Mouse (Mus musculus) kidney, embryonic 16.5 days (tissue): Measurements from ENCODE around the gene Ccdc85c. TPM values are rescaled to one million over a fixed set of nuclear protein-coding genes. Genes with fewer than 3 reads are reported as not detected.

ENCODE experiments used
- ATAC-seq: fragments of 200-750 bp; cut with Nextera tagmentation; 2 replicates; pipeline ENCODE4 v1.8.0; 2017; ENCODE audit warnings: moderate TSS enrichment; ENCODE audit not compliant: low FRiP score, low TSS enrichment
- H3K27ac ChIP-seq: fragments of 300-500 bp; sonication (generic); 2 replicates; pipeline ENCODE4 v1.5.1; 2014; ENCODE audit warnings: low read length
- H3K27me3 ChIP-seq: fragments of 300-500 bp; sonication (generic); 2 replicates; pipeline ENCODE4 v1.6.1; 2014; ENCODE audit warnings: low read length, control low read depth, mixed read lengths; ENCODE audit not compliant: insufficient read depth
- H3K36me3 ChIP-seq: fragments of 300-500 bp; sonication (generic); 2 replicates; pipeline ENCODE4 v1.6.1; 2014; ENCODE audit warnings: low read length, control low read depth, mixed read lengths; ENCODE audit not compliant: insufficient read depth
- H3K4me1 ChIP-seq: fragments of 300-500 bp; sonication (generic); 2 replicates; pipeline ENCODE4 v1.6.1; 2014; ENCODE audit warnings: low read length, control low read depth, mixed read lengths; ENCODE audit not compliant: insufficient read depth
- H3K4me2 ChIP-seq: fragments of 300-500 bp; sonication (generic); replicated peaks from 2 replicates; pipeline ENCODE4 v1.6.1; 2014; ENCODE audit warnings: low read depth, low read length
- H3K4me3 ChIP-seq: fragments of 300-500 bp; sonication (generic); 2 replicates; pipeline ENCODE4 v1.5.1; 2014; ENCODE audit warnings: mild to moderate bottlenecking, low read length
- H3K9ac ChIP-seq: fragments of 300-500 bp; sonication (generic); replicated peaks from 2 replicates; pipeline ENCODE4 v1.6.1; 2014; ENCODE audit warnings: low read length
- H3K9me3 ChIP-seq: fragments of 300-500 bp; sonication (generic); 2 replicates; pipeline ENCODE4 v1.6.1; 2016; ENCODE audit warnings: low read length, control low read depth
- WGBS: fragments of 180-500 bp; shearing (Covaris S2); extraction: QIAGEN DNeasy Blood & Tissue Kit; methylation state at CpG from one replicate; pipeline ENCODE4 v1.1.7; 2014; 5-methylcytosine and 5-hydroxymethylcytosine counted together
- polyA plus RNA-seq: library from polyadenylated mRNA; unstranded; fragments of >200 nt; fragmentation: Nextera tagmentation; extraction: Ambion mirVana; gene quantifications from 2 replicates; pipeline ENCODE4 v1.2.1, GENCODE M21; 2015

The Ccdc85c gene
- polyA plus RNA-seq, 1 experiment from 2014 or later = 5.3 TPM

DNA sequence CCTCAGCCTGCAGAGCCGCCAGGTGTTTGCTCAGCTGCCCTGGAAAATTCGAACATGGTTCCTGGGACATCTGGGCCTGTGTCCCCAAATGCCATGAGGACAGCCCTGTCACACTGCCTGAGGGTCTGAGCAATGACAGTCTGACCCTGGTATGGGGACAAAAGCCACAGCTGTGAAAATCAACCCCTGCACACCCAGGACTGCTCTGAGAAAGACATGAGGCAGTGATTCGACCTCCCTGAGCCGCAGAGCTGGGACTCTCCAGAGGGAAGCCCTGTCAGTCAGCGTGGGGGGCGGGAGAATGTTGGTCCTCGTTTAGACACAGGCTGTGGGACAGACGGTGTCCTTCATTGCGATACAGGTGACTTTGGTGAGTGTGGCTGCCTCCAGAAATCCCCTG lies 29.6 kb downstream of the Ccdc85c start:
- Histone ChIP-seq H3K4me1 (peaks cover 82% of the 10 kb centered on the region), H3K27ac (no peak overlapping the region), H3K9ac (no peak overlapping the region), H3K9me3 (no peaks in the 10 kb centered on the region), H3K36me3 (no peaks in the 10 kb centered on the region), H3K27me3 (no peaks in the 10 kb centered on the region), H3K4me3 (no peak overlapping the region), H3K4me2 (no peak overlapping the region)
- no peak for ATAC-seq
- 36% methylated on average over 9 of the region's 9 CpGs for WGBS

DNA sequence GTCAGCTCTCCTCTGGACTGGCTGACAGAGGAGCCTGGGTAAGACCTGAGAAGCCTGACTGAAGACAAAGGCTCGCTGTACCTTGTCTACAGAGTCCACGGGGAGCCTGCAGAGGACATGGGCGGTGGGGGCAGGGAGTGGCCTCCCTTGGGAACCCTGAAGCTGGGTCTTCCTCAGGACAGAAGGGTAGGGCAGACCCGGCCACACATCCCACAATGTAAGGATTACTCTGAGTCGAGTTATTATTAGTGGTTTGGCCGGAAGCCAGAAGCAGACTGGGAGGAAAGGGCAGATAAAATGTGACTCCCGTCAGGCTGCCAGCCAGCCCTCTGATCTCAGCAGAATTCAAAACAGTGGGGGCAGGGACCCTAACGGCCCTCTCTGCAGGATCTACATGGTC lies 30.4 kb downstream of the Ccdc85c start:
- peak; percentile 60 for ATAC-seq
- Histone ChIP-seq H3K4me3 (no peak overlapping the region), H3K9ac (peak overlapping the region; percentile 32; the same call in 1 of the 2 replicates), H3K9me3 (no peaks in the 10 kb centered on the region), H3K4me1 (peaks cover 83% of the 10 kb centered on the region), H3K27ac (peak overlapping the region; percentile 72), H3K4me2 (peak overlapping the region; percentile 14; the same call in 1 of the 2 replicates), H3K27me3 (no peaks in the 10 kb centered on the region), H3K36me3 (no peaks in the 10 kb centered on the region)
- WGBS = 3% methylated on average over 8 of the region's 8 CpGs

DNA sequence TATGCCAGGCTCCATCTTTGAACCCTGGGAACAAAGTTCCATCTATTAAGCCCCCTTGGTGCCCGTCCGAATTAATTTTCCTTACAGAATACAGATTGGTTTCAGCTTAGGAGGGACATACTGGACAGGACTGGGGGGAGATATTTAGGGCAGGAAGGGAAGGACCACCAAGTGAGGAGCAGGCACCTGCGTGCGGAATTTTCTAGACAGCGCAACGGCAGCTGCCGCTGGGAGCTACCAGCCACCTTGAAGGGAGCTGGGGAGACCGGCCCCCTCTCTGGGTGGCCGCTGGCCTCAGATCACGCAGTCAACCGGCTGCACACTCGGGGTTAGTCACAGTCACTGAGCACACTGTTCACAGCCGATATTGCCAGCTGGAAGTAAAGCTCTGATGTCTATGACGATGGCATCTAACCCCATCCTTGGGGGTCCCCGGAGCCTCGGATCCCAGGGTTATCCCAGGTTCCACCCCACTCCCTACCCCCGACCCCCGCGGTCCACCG lies 32.9 kb downstream of the Ccdc85c start:
- Histone ChIP-seq H3K9ac (no peak overlapping the region), H3K4me2 (no peak overlapping the region), H3K4me1 (peaks cover 92% of the 10 kb centered on the region), H3K9me3 (no peaks in the 10 kb centered on the region), H3K36me3 (no peaks in the 10 kb centered on the region), H3K4me3 (no peak overlapping the region), H3K27ac (no peak overlapping the region), H3K27me3 (no peaks in the 10 kb centered on the region)
- 46% methylated on average over 20 of the region's 20 CpGs for WGBS
- ATAC-seq = no peak

DNA sequence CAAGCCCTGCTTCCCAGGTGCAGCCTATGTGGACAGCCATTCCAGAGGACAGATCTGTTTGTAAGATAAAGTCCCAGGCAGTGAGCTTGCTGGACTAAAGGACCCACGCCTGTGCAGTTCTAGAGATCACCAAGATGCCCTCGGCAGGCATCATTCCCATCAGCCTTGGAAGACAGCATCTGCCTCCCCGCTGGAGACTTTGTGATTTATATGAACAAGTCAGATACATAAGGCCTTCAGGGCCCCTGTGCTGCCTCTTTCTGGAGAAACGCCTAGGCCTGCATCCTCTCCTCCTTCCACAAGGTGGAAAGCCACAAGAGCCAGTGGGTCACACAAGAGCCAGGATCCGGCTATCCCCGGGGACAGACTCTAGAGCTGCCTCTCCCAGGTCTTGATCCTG lies 33.6 kb downstream of the Ccdc85c start:
- WGBS = 47% methylated on average over 6 of the region's 6 CpGs
- Histone ChIP-seq H3K36me3 (no peaks in the 10 kb centered on the region), H3K4me3 (no peak overlapping the region), H3K27me3 (no peaks in the 10 kb centered on the region), H3K27ac (0 out of 2 replicates have a peak overlapping the region, but pooled peaks have one; percentile 9), H3K9me3 (no peaks in the 10 kb centered on the region), H3K4me1 (peaks cover 90% of the 10 kb centered on the region), H3K9ac (no peak overlapping the region), H3K4me2 (no peak overlapping the region)
- no peak for ATAC-seq

DNA sequence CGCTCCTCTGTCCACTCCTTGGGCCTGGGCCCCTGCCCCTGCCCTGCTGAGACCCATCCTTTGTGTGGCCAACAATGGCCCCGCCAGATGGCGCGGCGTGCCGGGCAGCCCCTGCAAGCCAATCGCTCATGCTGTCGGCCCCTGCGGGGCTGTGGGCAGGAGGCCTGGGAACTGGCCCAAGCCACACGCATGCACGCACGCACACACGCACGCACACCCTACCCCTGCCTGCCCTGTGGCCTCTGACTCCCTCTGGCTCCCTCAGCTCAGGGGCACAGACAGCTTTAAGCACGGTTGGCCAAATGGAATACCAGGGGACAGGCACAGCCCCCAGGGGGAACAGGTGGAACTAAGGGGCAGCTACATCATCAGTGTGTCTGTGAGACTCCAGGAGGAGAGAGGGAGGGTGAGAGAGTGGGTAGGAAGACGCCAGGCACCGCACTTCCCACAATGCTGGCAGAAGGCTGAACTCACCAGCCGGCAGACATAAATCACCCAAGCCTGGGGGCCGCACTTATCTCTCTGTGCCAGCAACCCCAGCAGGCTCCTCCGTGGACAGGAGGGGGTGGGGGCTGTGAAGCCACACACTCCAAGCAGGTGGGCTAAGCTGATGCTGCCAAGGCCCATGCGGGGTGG lies 34.2 kb downstream of the Ccdc85c start:
- whole genome bisulfite sequencing = 18% methylated on average over 21 of the region's 21 CpGs
- Histone ChIP-seq H3K4me2 (0 out of 2 replicates have a peak overlapping the region, but pooled peaks have one; percentile 5), H3K4me3 (no peak overlapping the region), H3K9me3 (no peaks in the 10 kb centered on the region), H3K36me3 (no peaks in the 10 kb centered on the region), H3K27me3 (no peaks in the 10 kb centered on the region), H3K27ac (no peak overlapping the region), H3K9ac (0 out of 2 replicates have a peak overlapping the region, but pooled peaks have one; percentile 3), H3K4me1 (peaks cover 90% of the 10 kb centered on the region)
- ATAC-seq = peak; percentile 4; the same call in 1 of the 2 replicates

DNA sequence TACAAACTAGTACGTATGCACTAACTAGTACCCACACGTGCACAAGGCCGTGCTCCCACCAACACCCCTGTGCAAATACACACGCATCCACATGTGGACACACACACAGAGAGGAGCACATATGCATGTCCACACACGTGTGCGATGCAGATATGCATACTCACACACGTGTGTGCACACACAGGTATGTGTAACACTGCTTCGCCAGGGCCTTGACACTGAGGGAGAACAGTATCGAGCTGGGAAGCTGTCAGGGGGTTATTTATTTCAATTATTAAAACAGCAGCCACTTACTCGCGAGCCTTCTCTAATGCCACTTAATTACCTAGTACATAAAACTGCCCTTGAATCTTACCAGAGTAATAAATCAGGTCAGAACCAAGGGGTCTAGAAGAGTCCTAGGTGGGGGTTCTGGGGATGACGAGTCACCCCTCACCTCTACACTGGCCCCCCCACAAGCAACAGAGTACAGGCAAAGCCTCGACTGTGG lies 34.8 kb downstream of the Ccdc85c start:
- Histone ChIP-seq H3K27me3 (no peaks in the 10 kb centered on the region), H3K36me3 (no peaks in the 10 kb centered on the region), H3K4me2 (no peak overlapping the region), H3K27ac (no peak overlapping the region), H3K9me3 (no peaks in the 10 kb centered on the region), H3K4me1 (peaks cover 90% of the 10 kb centered on the region), H3K4me3 (no peak overlapping the region), H3K9ac (no peak overlapping the region)
- 53% methylated on average over 13 of the region's 13 CpGs for WGBS
- ATAC-seq = no peak

DNA sequence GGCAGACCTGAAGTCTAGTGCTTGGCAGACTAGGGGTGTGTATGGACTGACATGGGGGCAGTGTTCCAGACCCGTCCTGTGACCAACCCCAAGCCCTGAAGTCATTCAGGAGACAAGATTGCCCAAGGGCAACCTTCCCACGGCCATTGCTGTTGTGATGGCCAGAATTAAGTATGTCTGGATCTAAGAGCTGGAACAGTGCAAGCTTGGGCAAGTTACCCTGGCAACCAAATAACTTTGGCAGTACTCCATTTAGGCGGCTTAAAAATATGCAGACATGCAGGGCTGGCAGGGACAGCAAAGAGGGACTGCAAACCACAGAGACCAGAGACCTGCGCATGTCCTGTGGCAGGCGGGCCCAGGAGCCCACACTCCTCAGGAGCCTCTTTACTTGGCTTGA lies 35.8 kb downstream of the Ccdc85c start:
- H3K27me3 ChIP-seq = no peaks in the 10 kb centered on the region
- H3K4me2 ChIP-seq = no peak overlapping the region
- no peak for ATAC-seq
- no peaks in the 10 kb centered on the region for H3K9me3 ChIP-seq
- no peak overlapping the region for H3K4me3 ChIP-seq
- no peak overlapping the region for H3K9ac ChIP-seq
- no peaks in the 10 kb centered on the region for H3K36me3 ChIP-seq
- 70% methylated on average over 5 of the region's 5 CpGs for WGBS
- H3K27ac ChIP-seq = no peak overlapping the region
- H3K4me1 ChIP-seq = peaks cover 79% of the 10 kb centered on the region

DNA sequence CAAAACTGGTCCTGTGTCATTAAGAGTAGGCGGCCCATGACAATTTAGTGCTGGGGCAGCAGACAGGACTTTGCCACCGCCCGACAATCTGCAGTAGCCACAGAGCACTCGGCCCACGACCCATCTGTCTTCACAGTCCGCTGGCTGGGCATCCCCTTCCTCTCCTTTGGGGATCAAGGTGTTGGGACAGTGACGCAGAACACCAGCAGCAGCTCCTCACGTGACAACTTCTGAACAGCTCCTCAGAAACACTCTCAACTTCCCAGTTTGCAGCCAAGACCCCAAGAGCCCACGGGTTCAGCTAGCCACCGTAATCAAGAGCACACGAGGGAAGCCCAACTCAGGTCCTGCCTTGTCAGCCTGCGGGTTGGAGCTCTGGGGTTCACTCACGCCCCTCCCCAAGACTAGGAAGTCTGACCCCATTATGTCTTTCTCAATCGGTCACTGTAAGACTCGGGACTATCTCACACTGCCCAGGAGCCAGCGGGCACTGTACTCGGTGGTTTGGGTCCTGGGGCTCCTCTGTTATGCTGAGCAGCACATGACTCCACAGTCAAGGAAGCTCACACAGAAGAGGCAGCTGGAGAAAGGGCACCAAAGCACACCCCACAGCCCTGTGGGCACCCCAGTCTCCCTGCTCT lies 36.7 kb downstream of the Ccdc85c start:
- no peak for ATAC-seq
- H3K9me3 ChIP-seq = no peaks in the 10 kb centered on the region
- no peak overlapping the region for H3K4me2 ChIP-seq
- H3K4me1 ChIP-seq = peaks cover 74% of the 10 kb centered on the region
- H3K36me3 ChIP-seq = no peaks in the 10 kb centered on the region
- no peak overlapping the region for H3K27ac ChIP-seq
- H3K27me3 ChIP-seq = no peaks in the 10 kb centered on the region
- H3K9ac ChIP-seq = no peak overlapping the region
- H3K4me3 ChIP-seq = no peak overlapping the region
- WGBS = 61% methylated on average over 17 of the region's 17 CpGs

DNA sequence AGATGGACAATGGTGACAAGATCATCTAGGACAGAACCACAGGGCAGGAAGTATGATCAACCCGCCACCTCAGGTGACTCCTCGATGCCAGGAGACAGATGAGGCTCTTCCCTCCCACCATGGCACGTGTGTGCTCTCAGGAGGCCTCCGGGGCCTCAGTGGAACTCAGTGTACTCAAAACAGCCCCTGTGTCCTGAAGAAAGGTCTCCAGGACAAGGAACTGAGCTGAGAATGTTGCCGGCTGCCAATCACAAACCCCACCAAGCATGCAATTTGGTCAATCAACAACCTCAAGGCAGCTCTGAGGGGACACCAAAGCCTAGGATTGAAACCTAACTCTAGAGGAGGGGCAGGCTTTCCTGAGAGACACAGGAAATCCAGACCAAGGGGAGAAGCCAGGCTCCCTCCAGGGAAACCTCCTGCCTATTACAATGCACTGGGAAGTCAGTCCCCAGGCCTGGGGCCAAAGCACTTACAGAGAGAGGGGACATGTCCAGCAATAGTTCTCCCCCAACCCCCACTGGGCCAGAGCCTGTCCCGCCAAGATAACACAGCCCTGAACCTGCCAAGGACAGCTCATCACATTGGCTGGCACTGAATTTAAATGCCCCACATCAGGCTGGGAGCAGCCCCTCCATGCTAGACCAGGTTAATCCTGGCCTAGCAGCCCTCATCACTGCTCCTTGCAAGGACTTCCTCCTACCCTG lies 37.8 kb downstream of the Ccdc85c start:
- no peak overlapping the region for H3K4me3 ChIP-seq
- H3K27me3 ChIP-seq = no peaks in the 10 kb centered on the region
- no peaks in the 10 kb centered on the region for H3K36me3 ChIP-seq
- peak; percentile 25 for ATAC-seq
- no peak overlapping the region for H3K4me2 ChIP-seq
- H3K27ac ChIP-seq = no peak overlapping the region; the same call in 1 of the 2 replicates
- H3K9ac ChIP-seq = no peak overlapping the region
- H3K9me3 ChIP-seq = no peaks in the 10 kb centered on the region
- H3K4me1 ChIP-seq = peaks cover 68% of the 10 kb centered on the region
- WGBS = 62% methylated on average over 6 of the region's 6 CpGs
